8 mouse cellular contexts compared by ENCODE assay signal in the genomic region with DNA sequence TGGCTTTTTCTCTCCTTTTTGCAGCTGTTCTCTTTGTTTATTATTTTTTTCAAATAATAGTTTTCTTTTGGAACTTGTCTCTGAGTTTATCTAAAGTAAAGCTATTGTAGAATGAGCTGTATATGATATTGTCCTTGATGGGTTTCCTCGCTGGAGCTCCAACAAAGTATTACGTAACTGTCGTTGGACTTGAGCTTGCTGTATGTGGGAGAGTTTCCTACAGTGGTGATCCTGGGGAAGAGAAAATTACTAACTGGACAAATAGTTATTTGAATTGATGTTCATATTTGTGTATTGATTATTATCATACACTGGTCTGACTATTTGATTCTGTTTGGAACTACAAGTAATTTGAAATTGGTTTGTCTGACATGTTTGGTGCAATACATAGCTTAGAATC. TPM values are rescaled to one million over a fixed set of nuclear protein-coding genes. Genes with fewer than 3 reads are reported as not detected.
DNase-seq lines count a peak whose midpoint lies in the region; ATAC-seq and TF ChIP-seq lines count a peak whose summit lies in the region.

No protein-coding gene starts in this region.

- TF ChIP-seq EP300 in CH12.LX (IDR thresholded peaks at IDR 0.05; ENCODE audit: low read length), result no peak

- TF ChIP-seq POLR2A in CH12.LX (IDR thresholded peaks at IDR 0.05; ENCODE audit: low read depth, low read length), result no peak

- in situ Hi-C loops in CH12.LX (cut with MboI; ENCODE audit: low pct_ligation_motif_present, low pct_unique_long_range_greater_than_20kb, low sequenced_read_pairs), result no loop called here

- no peaks in the 10 kb centered on the region for H3K9me3 ChIP-seq in CH12.LX (replicated peaks; ENCODE audit: low read length)
- H3K9me3 ChIP-seq in forebrain, postnatal 0 days (ENCODE audit: low read length), result no peaks in the 10 kb centered on the region
- no peaks in the 10 kb centered on the region for H3K9me3 ChIP-seq in liver, embryonic 15.5 days (replicated peaks)

- H3K36me3 ChIP-seq in CH12.LX (replicated peaks in 1 of 2; ENCODE audit: control insufficient read depth in 1 of 2, insufficient read depth in 1 of 2, low read length in 1 of 2), result peaks cover 12 to 25% of the 10 kb centered on the region in 2 experiments
- peaks cover 12% of the 10 kb centered on the region for H3K36me3 ChIP-seq in forebrain, postnatal 0 days (ENCODE audit: insufficient read depth)
- H3K36me3 ChIP-seq in liver, embryonic 15.5 days (replicated peaks), result peaks cover 25% of the 10 kb centered on the region

- no peaks in the 10 kb centered on the region for H3K27me3 ChIP-seq in CH12.LX (replicated peaks)
- no peaks in the 10 kb centered on the region for H3K27me3 ChIP-seq in forebrain, postnatal 0 days (ENCODE audit: insufficient read depth, low read length)
- H3K27me3 ChIP-seq in liver, embryonic 15.5 days, result no peaks in the 10 kb centered on the region

- 5% methylated on average over 3 of the region's 3 CpGs for WGBS in forebrain, postnatal 0 days
- 9% methylated on average over 3 of the region's 3 CpGs for WGBS in liver, embryonic 15.5 days (ENCODE audit: insufficient replicate concordance)

- H3K27ac ChIP-seq in CH12.LX (ENCODE audit: insufficient read depth, low read depth), result no peak overlapping the region
- no peak overlapping the region for H3K27ac ChIP-seq in forebrain, postnatal 0 days (ENCODE audit: low read depth, low read length)
- no peak overlapping the region; the same call in 1 of the 2 replicates for H3K27ac ChIP-seq in liver, embryonic 15.5 days (replicated peaks)

- H3K9ac ChIP-seq in CH12.LX (ENCODE audit: insufficient read depth, low read depth), result peak overlapping the region; percentile 73; the same call in 1 of the 2 replicates
- H3K9ac ChIP-seq in forebrain, postnatal 0 days, result no peak overlapping the region
- H3K9ac ChIP-seq in liver, embryonic 15.5 days, result peak overlapping the region; percentile 41; the same call in 1 of the 2 replicates

- H3K4me2 ChIP-seq in CH12.LX (ENCODE audit: insufficient read depth, low read depth, poor library complexity, severe bottlenecking), result peak overlapping the region; percentile 93
- H3K4me2 ChIP-seq in forebrain, postnatal 0 days (ENCODE audit: low read depth), result peak overlapping the region; percentile 70
- peak overlapping the region; percentile 93 for H3K4me2 ChIP-seq in liver, embryonic 15.5 days

- peak overlapping the region; percentile 75 to 90 (median 79) for H3K4me3 ChIP-seq in CH12.LX (replicated peaks in 1 of 3; ENCODE audit: low read depth in 2 of 3, low read length in 2 of 3, poor library complexity in 1 of 3)
- peak overlapping the region; percentile 93 for H3K4me3 ChIP-seq in forebrain, postnatal 0 days (ENCODE audit: low read depth, low read length)
- peak overlapping the region; percentile 86 for H3K4me3 ChIP-seq in liver, embryonic 15.5 days (replicated peaks)

- H3K4me1 ChIP-seq in CH12.LX (ENCODE audit: control insufficient read depth in 1 of 2, insufficient read depth in 2 of 2), result peaks cover 6 to 40% of the 10 kb centered on the region in 2 experiments; a peak in 3 of 4 replicates
- H3K4me1 ChIP-seq in forebrain, postnatal 0 days (ENCODE audit: insufficient read depth), result peaks cover 30% of the 10 kb centered on the region
- peaks cover 50% of the 10 kb centered on the region for H3K4me1 ChIP-seq in liver, embryonic 15.5 days (replicated peaks)

- TF ChIP-seq CTCF in CH12.LX (conservative IDR thresholded peaks at IDR 0.05 in 1 of 2, IDR thresholded peaks at IDR 0.05 in 1 of 2; ENCODE audit: low read depth in 2 of 2, low read length in 2 of 2), result no peak
- no peak for TF ChIP-seq CTCF in forebrain, postnatal 0 days (IDR thresholded peaks at IDR 0.05; ENCODE audit: low read depth)

- no peak for ATAC-seq in forebrain, postnatal 0 days
- no peak for ATAC-seq in liver, embryonic 15.5 days (ENCODE audit: insufficient read depth)

- peak; percentile 84 for DNase-seq in heart, adult 11 months
- no peak for DNase-seq in heart, postnatal 36 days
- DNase-seq in CH12.LX (ENCODE audit: extremely low read depth), result no peak
- DNase-seq in forebrain, postnatal 0 days, result no peak
- no peak for DNase-seq in adrenal gland, postnatal 14 days
- DNase-seq in frontal cortex, postnatal 14 days (ENCODE audit: low spot score in 2 of 2), result no peak
- no peak for DNase-seq in layer of hippocampus, adult 8-10 months (ENCODE audit: low spot score in 2 of 2)

- no peak for TF ChIP-seq RAD21 in CH12.LX (IDR thresholded peaks at IDR 0.05; ENCODE audit: low read depth, low read length)

- dilution Hi-C loops in CH12.LX (cut with MboI; ENCODE audit: extremely low pct_ligation_motif_present, extremely low pct_unique_long_range_greater_than_20kb, low sequenced_read_pairs), result no loop called here

- intact Hi-C loops in heart, postnatal 36 days (cut with DNase I), result loop anchor here (2.0 to 10.0 kb wide), 2 partner anchors 24 to 712 kb away; a partner anchor contains a TSS

- peaks cover 62% of the 10 kb centered on the region for H3K79me2 ChIP-seq in CH12.LX (replicated peaks; ENCODE audit: control insufficient read depth, extremely low read depth, insufficient read depth, poor library complexity, severe bottlenecking)

TF ChIP-seq in CH12.LX, 34 proteins besides CTCF, POLR2A, EP300 and RAD21 (continues in another document):
- TF ChIP-seq E2F4 (IDR thresholded peaks at IDR 0.05; ENCODE audit: insufficient replicate concordance, low read depth, low read length), result no peak
- no peak for TF ChIP-seq USF2 (conservative IDR thresholded peaks at IDR 0.05; ENCODE audit: low read depth, low read length)
- no peak for TF ChIP-seq BHLHE40 (IDR thresholded peaks at IDR 0.05; ENCODE audit: low read depth, low read length)
- no peak for TF ChIP-seq JUN (IDR thresholded peaks at IDR 0.05; ENCODE audit: insufficient read depth, low read depth, low read length)
- TF ChIP-seq RCOR1 (conservative IDR thresholded peaks at IDR 0.05; ENCODE audit: low read depth, low read length), result no peak
- no peak for TF ChIP-seq TBP (conservative IDR thresholded peaks at IDR 0.05; ENCODE audit: low read depth, low read length)
- TF ChIP-seq USF1 (IDR thresholded peaks at IDR 0.05; ENCODE audit: low read depth, low read length), result no peak
- TF ChIP-seq HCFC1 (IDR thresholded peaks at IDR 0.05; ENCODE audit: low read depth, low read length), result no peak
- TF ChIP-seq PAX5 (IDR thresholded peaks at IDR 0.05; ENCODE audit: low read length), result no peak
- no peak for TF ChIP-seq ZMIZ1 (IDR thresholded peaks at IDR 0.05; ENCODE audit: low read depth, low read length)

RNA-seq across cellular contexts. Expression of a gene that starts 1.8 kb away (rescaled TPM):
- 10 to 100 TPM; 34.6 to 43.4 TPM for total RNA-seq in heart, postnatal 36 days (2021)
- total RNA-seq in CH12.LX (2012; rRNA removed) (70.4 and 90.7 TPM in 2 replicates), CH12.LX (2014; rRNA removed) (117 and 131 TPM in 2 replicates)
- polyA plus RNA-seq in CH12.LX (2012; ENCODE audit: insufficient read length, low read depth), result 93.6 and 100 TPM in 2 replicates
- total RNA-seq in forebrain, postnatal 0 days (2014; rRNA removed), result 216 and 261 TPM in 2 replicates
- polyA plus RNA-seq in forebrain, postnatal 0 days (2015; fragmentation: Nextera tagmentation; extraction: Ambion mirVana), result 31.5 and 32.5 TPM in 2 replicates
- polyA plus RNA-seq in liver, embryonic 15.5 days (2015; fragmentation: Nextera tagmentation; extraction: Ambion mirVana), result 6.8 and 7.3 TPM in 2 replicates
- 83.9 and 84.7 TPM in 2 replicates for total RNA-seq in adrenal gland, postnatal 14 days (2021)
- total RNA-seq in layer of hippocampus, adult 8-10 months (2022), result 100 to 1,000 TPM; 109 to 145 (median 125) TPM

RNA-seq across cellular contexts. Expression of a gene that starts 14.6 kb away (rescaled TPM):
- 1 to 10 TPM; 1.3 to 1.7 TPM for total RNA-seq in heart, postnatal 36 days (2021)
- 3.0 and 3.4 TPM in 2 replicates for total RNA-seq in CH12.LX (2012; rRNA removed)
- 2.1 and 3.0 TPM in 2 replicates for total RNA-seq in CH12.LX (2014; rRNA removed)
- 2.8 and 3.1 TPM in 2 replicates for polyA plus RNA-seq in CH12.LX (2012; ENCODE audit: insufficient read length, low read depth)
- total RNA-seq in forebrain, postnatal 0 days (2014; rRNA removed), result 2.0 and 3.0 TPM in 2 replicates
- 1.1 TPM in 2 replicates for polyA plus RNA-seq in forebrain, postnatal 0 days (2015; fragmentation: Nextera tagmentation; extraction: Ambion mirVana)
- 22.2 and 27.6 TPM in 2 replicates for polyA plus RNA-seq in liver, embryonic 15.5 days (2015; fragmentation: Nextera tagmentation; extraction: Ambion mirVana)
- total RNA-seq in adrenal gland, postnatal 14 days (2021), result 3.6 and 13.6 TPM in 2 replicates
- 1 to 10 TPM; 3.5 to 6.2 (median 5.9) TPM for total RNA-seq in layer of hippocampus, adult 8-10 months (2022)

RNA-seq across cellular contexts. Expression of a gene that starts 27.0 kb away (rescaled TPM):
- total RNA-seq in heart, postnatal 36 days (2021), result 10 to 100 TPM; 12.2 to 13.8 TPM
- total RNA-seq in CH12.LX (2012; rRNA removed), result 86.0 and 103 TPM in 2 replicates
- 54.7 and 60.1 TPM in 2 replicates for total RNA-seq in CH12.LX (2014; rRNA removed)
- 99.8 and 111 TPM in 2 replicates for polyA plus RNA-seq in CH12.LX (2012; ENCODE audit: insufficient read length, low read depth)
- 16.5 and 20.6 TPM in 2 replicates for total RNA-seq in forebrain, postnatal 0 days (2014; rRNA removed)
- polyA plus RNA-seq in forebrain, postnatal 0 days (2015; fragmentation: Nextera tagmentation; extraction: Ambion mirVana), result 13.7 and 17.7 TPM in 2 replicates
- polyA plus RNA-seq in liver, embryonic 15.5 days (2015; fragmentation: Nextera tagmentation; extraction: Ambion mirVana), result 11.7 and 13.6 TPM in 2 replicates
- total RNA-seq in adrenal gland, postnatal 14 days (2021), result 133 and 136 TPM in 2 replicates
- total RNA-seq in layer of hippocampus, adult 8-10 months (2022), result 10 to 100 TPM; 21.7 to 27.4 (median 23.0) TPM

RNA-seq across cellular contexts. Expression of a gene that starts 30.4 kb away (rescaled TPM):
- 100 to 1,000 TPM; 266 to 269 TPM for total RNA-seq in heart, postnatal 36 days (2021)
- total RNA-seq in CH12.LX (2012; rRNA removed) (120 and 156 TPM in 2 replicates), CH12.LX (2014; rRNA removed) (177 and 186 TPM in 2 replicates)
- 129 and 131 TPM in 2 replicates for polyA plus RNA-seq in CH12.LX (2012; ENCODE audit: insufficient read length, low read depth)
- 63.1 and 74.6 TPM in 2 replicates for total RNA-seq in forebrain, postnatal 0 days (2014; rRNA removed)
- 50.9 and 55.6 TPM in 2 replicates for polyA plus RNA-seq in forebrain, postnatal 0 days (2015; fragmentation: Nextera tagmentation; extraction: Ambion mirVana)
- polyA plus RNA-seq in liver, embryonic 15.5 days (2015; fragmentation: Nextera tagmentation; extraction: Ambion mirVana), result 23.5 and 23.8 TPM in 2 replicates
- 43.6 and 54.3 TPM in 2 replicates for total RNA-seq in adrenal gland, postnatal 14 days (2021)
- 10 to 100 TPM; 53.5 to 61.3 (median 56.8) TPM for total RNA-seq in layer of hippocampus, adult 8-10 months (2022)

RNA-seq across cellular contexts. Expression of a gene that starts 49.9 kb away (rescaled TPM):
- 1 to 10 TPM in 1 of 2 experiments, under 1 TPM in 1; 0.47 to 1.1 TPM for total RNA-seq in heart, postnatal 36 days (2021)
- total RNA-seq in CH12.LX (2012; rRNA removed), result 1.4 and 1.5 TPM in 2 replicates
- 0.54 and 1.0 TPM in 2 replicates for total RNA-seq in CH12.LX (2014; rRNA removed)
- 9.9 and 12.5 TPM in 2 replicates for polyA plus RNA-seq in CH12.LX (2012; ENCODE audit: insufficient read length, low read depth)
- 0.08 and 0.14 TPM in 2 replicates for total RNA-seq in forebrain, postnatal 0 days (2014; rRNA removed)
- 0.04 TPM in 1 of 2 replicates, not detected in the other for polyA plus RNA-seq in forebrain, postnatal 0 days (2015; fragmentation: Nextera tagmentation; extraction: Ambion mirVana)
- polyA plus RNA-seq in liver, embryonic 15.5 days (2015; fragmentation: Nextera tagmentation; extraction: Ambion mirVana), result 0.03 and 0.07 TPM in 2 replicates
- total RNA-seq in adrenal gland, postnatal 14 days (2021), result 1.3 and 3.8 TPM in 2 replicates
- 1 to 10 TPM in 3 of 4 experiments, under 1 TPM in 1; 0.94 to 3.2 (median 2.1) TPM for total RNA-seq in layer of hippocampus, adult 8-10 months (2022)
